Mouse (Mus musculus) stomach, embryonic 14.5 days (tissue): Measurements from ENCODE around the gene 6330409D20Rik. TPM values are rescaled to one million over a fixed set of nuclear protein-coding genes. Genes with fewer than 3 reads are reported as not detected.

Experiments
- ATAC-seq: fragments of 200-750 bp; cut with Nextera tagmentation; 2 replicates; pipeline ENCODE4 v1.8.0; 2017; ENCODE audit warnings: low read depth, moderate TSS enrichment; ENCODE audit not compliant: insufficient number of reproducible peaks, insufficient read depth, low FRiP score
- H3K27ac ChIP-seq: fragments of 300-500 bp; sonication (generic); 2 replicates; pipeline ENCODE4 v1.5.1; 2014; ENCODE audit warnings: mild to moderate bottlenecking, low read length, moderate library complexity, mixed read lengths
- H3K27me3 ChIP-seq: fragments of 300-500 bp; sonication (generic); 2 replicates; pipeline ENCODE4 v1.6.1; 2014; ENCODE audit warnings: low read length, control low read depth, mixed read lengths; ENCODE audit not compliant: control insufficient read depth, insufficient read depth
- H3K36me3 ChIP-seq: fragments of 300-500 bp; sonication (generic); 2 replicates; pipeline ENCODE4 v1.6.1; 2014; ENCODE audit warnings: mild to moderate bottlenecking, control low read depth, low read length, moderate library complexity, mixed read lengths; ENCODE audit not compliant: control insufficient read depth, insufficient read depth
- H3K4me1 ChIP-seq: fragments of 300-500 bp; sonication (generic); 2 replicates; pipeline ENCODE4 v1.6.1; 2014; ENCODE audit warnings: low read length, control low read depth, mixed read lengths; ENCODE audit not compliant: control insufficient read depth, insufficient read depth
- H3K4me2 ChIP-seq: fragments of 300-500 bp; sonication (generic); replicated peaks from 2 replicates; pipeline ENCODE4 v1.6.1; 2014; ENCODE audit warnings: low read depth, low read length, control low read depth
- H3K4me3 ChIP-seq: fragments of 300-500 bp; sonication (generic); 2 replicates; pipeline ENCODE4 v1.5.1; 2014; ENCODE audit warnings: low read depth, low read length, control low read depth
- H3K9ac ChIP-seq: fragments of 300-500 bp; sonication (generic); replicated peaks from 2 replicates; pipeline ENCODE4 v1.6.1; 2014; ENCODE audit warnings: low read depth, mild to moderate bottlenecking, control low read depth, low read length, moderate library complexity, mixed read lengths
- H3K9me3 ChIP-seq: fragments of 300-500 bp; sonication (generic); 2 replicates; pipeline ENCODE4 v1.6.1; 2016; ENCODE audit warnings: low read depth, low read length, control low read depth; ENCODE audit not compliant: control insufficient read depth
- WGBS: fragments of 180-500 bp; shearing (Covaris S2); extraction: QIAGEN DNeasy Blood & Tissue Kit; methylation state at CpG from one replicate; pipeline ENCODE4 v1.1.7; 2014; 5-methylcytosine and 5-hydroxymethylcytosine counted together
- polyA plus RNA-seq: library from polyadenylated mRNA; unstranded; fragments of >200 nt; fragmentation: Nextera tagmentation; extraction: Ambion mirVana; gene quantifications from 2 replicates; pipeline ENCODE4 v1.2.1, GENCODE M21; 2014

The 6330409D20Rik gene
- polyA plus RNA-seq, 1 experiment from 2014 or later: 0.67 TPM

GRCm38 (mm10) chr2:32727435-32727834, 13.4 kb downstream of the 6330409D20Rik start:
- 1% methylated on average over 16 of the region's 16 CpGs for WGBS
- peak overlapping the region; percentile 51 for H3K4me2 ChIP-seq
- 0 out of 2 replicates have a peak overlapping the region, but pooled peaks have one; percentile 11 for H3K9ac ChIP-seq
- no peaks in the 10 kb centered on the region for H3K9me3 ChIP-seq
- H3K27me3 ChIP-seq: no peaks in the 10 kb centered on the region
- peak; percentile 93 for ATAC-seq
- peaks cover 25% of the 10 kb centered on the region for H3K4me1 ChIP-seq
- peak overlapping the region; percentile 28; the same call in 1 of the 2 replicates for H3K27ac ChIP-seq
- no peaks in the 10 kb centered on the region; the same call in 1 of the 2 replicates for H3K36me3 ChIP-seq
- peak overlapping the region; percentile 29 for H3K4me3 ChIP-seq

GRCm38 (mm10) chr2:32724832-32725790, 15.7 kb downstream of the 6330409D20Rik start:
- peak overlapping the region; percentile 27; the same call in 1 of the 2 replicates for H3K27ac ChIP-seq
- no peaks in the 10 kb centered on the region for H3K9me3 ChIP-seq
- no peak overlapping the region for H3K4me2 ChIP-seq
- H3K4me3 ChIP-seq: no peak overlapping the region
- peaks cover 27% of the 10 kb centered on the region for H3K4me1 ChIP-seq
- no peak overlapping the region for H3K9ac ChIP-seq
- no peak for ATAC-seq
- 74% methylated on average over 16 of the region's 16 CpGs for WGBS
- no peaks in the 10 kb centered on the region for H3K27me3 ChIP-seq
- no peaks in the 10 kb centered on the region; the same call in 1 of the 2 replicates for H3K36me3 ChIP-seq

DNA sequence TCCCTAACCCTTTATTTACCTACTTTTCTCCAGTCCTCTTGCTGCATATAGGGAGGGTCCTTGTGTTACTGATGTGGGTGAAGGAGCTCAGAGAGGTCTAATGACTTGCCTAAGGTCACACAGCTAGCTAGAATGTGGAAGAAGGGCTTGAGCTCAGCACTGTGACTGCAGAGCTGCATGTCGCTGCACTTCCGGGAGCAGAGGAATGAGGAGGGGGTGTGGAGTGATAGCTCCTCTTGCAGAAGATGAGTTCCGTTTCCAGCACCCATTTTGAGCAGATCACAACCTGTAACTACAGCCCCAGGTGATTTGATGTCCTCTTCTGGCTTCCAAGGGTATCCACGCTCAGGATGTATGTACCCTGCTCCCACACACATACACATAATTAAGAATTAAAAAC, 16.7 kb downstream of the 6330409D20Rik start:
- ATAC-seq: no peak
- peaks cover 26% of the 10 kb centered on the region for H3K4me1 ChIP-seq
- H3K27me3 ChIP-seq: no peaks in the 10 kb centered on the region
- H3K4me2 ChIP-seq: no peak overlapping the region
- no peak overlapping the region for H3K4me3 ChIP-seq
- H3K36me3 ChIP-seq: no peaks in the 10 kb centered on the region; the same call in 1 of the 2 replicates
- H3K27ac ChIP-seq: no peak overlapping the region
- no peak overlapping the region for H3K9ac ChIP-seq
- WGBS: 74% methylated on average over 4 of the region's 4 CpGs
- H3K9me3 ChIP-seq: no peaks in the 10 kb centered on the region

DNA sequence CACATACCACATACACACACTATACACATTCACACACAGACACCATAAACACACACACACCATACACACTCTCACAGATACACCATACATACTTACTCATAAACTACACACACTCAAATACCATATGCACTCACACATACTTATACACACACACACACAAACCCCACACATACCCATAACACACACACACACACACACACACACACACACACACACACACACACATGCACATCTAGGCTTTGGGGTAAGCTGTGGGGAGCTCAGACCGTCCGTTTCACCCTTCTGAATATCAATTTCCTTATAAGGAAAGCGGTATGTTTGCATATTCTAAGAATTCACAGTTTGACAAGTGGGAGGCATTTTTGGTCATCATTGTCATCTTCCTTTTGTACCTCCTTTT, 18.2 kb downstream of the 6330409D20Rik start:
- Histone ChIP-seq H3K9ac (no peak overlapping the region), H3K36me3 (no peaks in the 10 kb centered on the region; the same call in 1 of the 2 replicates), H3K27ac (no peak overlapping the region), H3K4me1 (peaks cover 22% of the 10 kb centered on the region), H3K9me3 (no peaks in the 10 kb centered on the region), H3K4me2 (peak overlapping the region; percentile 29; the same call in 1 of the 2 replicates), H3K4me3 (0 out of 2 replicates have a peak overlapping the region, but pooled peaks have one; percentile 19), H3K27me3 (no peaks in the 10 kb centered on the region)
- 47% methylated on average over 3 of the region's 3 CpGs for WGBS
- no peak for ATAC-seq

- ATAC-seq: no peak
- Histone ChIP-seq H3K9me3 (no peaks in the 10 kb centered on the region), H3K36me3 (no peaks in the 10 kb centered on the region; the same call in 1 of the 2 replicates), H3K4me1 (peaks cover 22% of the 10 kb centered on the region), H3K4me3 (peak overlapping the region; percentile 19), H3K27ac (no peak overlapping the region), H3K9ac (no peak overlapping the region), H3K4me2 (peak overlapping the region; percentile 29), H3K27me3 (no peaks in the 10 kb centered on the region)
- WGBS: 33% methylated on average over 6 of the region's 6 CpGs
Observed at GRCm38 (mm10) chr2:32722046-32722445, 18.8 kb downstream of the 6330409D20Rik start.

- H3K27ac ChIP-seq: peak within 1 kb of the TSS; percentile 69; the same call in 1 of the 2 replicates
- peaks cover 22% of the 10 kb centered on the region for H3K4me1 ChIP-seq
- peak within 1 kb of the TSS; percentile 29 for H3K4me2 ChIP-seq
- H3K36me3 ChIP-seq: no peaks in the 10 kb centered on the region; the same call in 1 of the 2 replicates
- 14% methylated on average over 8 of the region's 8 CpGs for WGBS
- no peaks in the 10 kb centered on the region for H3K9me3 ChIP-seq
- ATAC-seq: peak; percentile 44; the same call in 1 of the 2 replicates
- peak within 1 kb of the TSS; percentile 19 for H3K4me3 ChIP-seq
- no peaks in the 10 kb centered on the region for H3K27me3 ChIP-seq
- H3K9ac ChIP-seq: peak within 1 kb of the TSS; percentile 40; the same call in 1 of the 2 replicates
Observed at GRCm38 (mm10) chr2:32720681-32721229, 20.1 kb downstream of the 6330409D20Rik start, which contains the start of gene Sh2d3c. Gene Sh2d3c (plus strand): TSS chr2:32721055.

GRCm38 (mm10) chr2:32720053-32720452, 20.8 kb downstream of the 6330409D20Rik start:
- Histone ChIP-seq H3K9ac (no peak overlapping the region), H3K27ac (no peak overlapping the region), H3K4me2 (no peak overlapping the region), H3K27me3 (no peaks in the 10 kb centered on the region), H3K9me3 (no peaks in the 10 kb centered on the region), H3K4me1 (peaks cover 22% of the 10 kb centered on the region), H3K4me3 (no peak overlapping the region), H3K36me3 (no peaks in the 10 kb centered on the region; the same call in 1 of the 2 replicates)
- 89% methylated on average over 3 of the region's 3 CpGs for WGBS
- ATAC-seq: no peak

DNA sequence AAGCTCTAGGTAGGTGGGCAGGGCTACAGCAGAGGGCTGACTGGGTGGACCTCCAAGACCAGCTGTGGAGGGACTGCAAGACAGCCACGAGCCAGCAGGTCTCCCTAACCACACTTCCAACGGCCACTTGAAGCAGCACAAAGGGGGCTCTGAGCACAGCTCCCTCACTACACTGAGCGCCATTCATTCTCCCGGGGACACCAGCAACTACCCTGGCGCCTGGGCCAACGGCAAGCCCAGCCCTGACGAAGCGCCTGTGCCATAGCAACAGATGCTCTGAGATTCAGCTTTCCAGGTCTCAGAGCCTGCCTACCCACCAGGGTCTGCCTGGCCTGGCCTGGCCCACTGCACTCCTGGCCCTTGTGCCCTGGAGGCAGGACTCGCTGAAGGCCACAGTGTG, 22.1 kb downstream of the 6330409D20Rik start:
- no peak overlapping the region for H3K9ac ChIP-seq
- WGBS: 57% methylated on average over 9 of the region's 9 CpGs
- no peak overlapping the region for H3K27ac ChIP-seq
- no peak overlapping the region for H3K4me2 ChIP-seq
- no peaks in the 10 kb centered on the region for H3K9me3 ChIP-seq
- no peaks in the 10 kb centered on the region for H3K27me3 ChIP-seq
- no peak for ATAC-seq
- H3K4me3 ChIP-seq: no peak overlapping the region
- peaks cover 33% of the 10 kb centered on the region for H3K4me1 ChIP-seq
- no peaks in the 10 kb centered on the region for H3K36me3 ChIP-seq
